Mouse (Mus musculus): Measurements from ENCODE around the gene Anxa9.

GRCm38 (mm10) chr3:95250361-95250760, 56.6 kb downstream of the Anxa9 start:
- TF ChIP-seq CTCF (IDR thresholded peaks at IDR 0.05; ENCODE audit: borderline replicate concordance, control insufficient read depth, extremely low read depth, insufficient read depth, low read length, poor library complexity) (no peak), POLR2A (IDR thresholded peaks at IDR 0.05; ENCODE audit: control insufficient read depth, extremely low read depth, insufficient read depth, low read length, poor library complexity) (no peak)
